In the genomic region with DNA sequence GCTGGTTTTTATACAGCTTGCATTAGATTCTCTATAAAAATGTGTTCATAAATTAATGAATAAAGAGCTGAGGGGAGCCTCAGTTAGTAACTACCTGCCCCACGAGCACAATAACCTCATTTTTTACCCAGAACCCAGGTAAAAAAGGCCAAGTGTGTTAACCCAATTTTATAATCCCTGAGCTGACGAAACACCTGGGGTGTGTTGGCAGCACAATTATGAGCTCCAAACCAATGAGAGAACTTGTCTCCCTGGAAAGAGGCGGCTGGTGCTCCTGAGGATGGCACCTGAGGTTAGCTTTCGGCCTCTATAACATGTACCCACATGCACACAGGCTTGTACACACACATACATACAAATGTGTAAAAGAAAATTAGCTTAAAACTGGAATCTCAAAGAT, we compare ENCODE assay signal across 12 mouse cellular contexts. TPM values are rescaled to one million over a fixed set of nuclear protein-coding genes. Genes with fewer than 3 reads are reported as not detected.
DNase-seq lines count a peak whose midpoint lies in the region; ATAC-seq and TF ChIP-seq lines count a peak whose summit lies in the region.
"Had no signal": no experiment of that assay in that cellular context is flagged by ENCODE, and none has a peak within 500 bp of the region (broad histone marks: within the 10 kb centered on the region; RNA-seq: fewer than 3 reads in every experiment).

No protein-coding gene starts in this region.

- H3K4me3 ChIP-seq in heart, embryonic 13.5 days: peak overlapping the region; percentile 33
- H3K4me3 ChIP-seq in heart, embryonic 10.5 days: no peak overlapping the region
- H3K4me3 ChIP-seq in liver, postnatal 0 days (ENCODE audit: low read depth, low read length): 0 out of 2 replicates have a peak overlapping the region, but pooled peaks have one; percentile 4
- no peak overlapping the region for H3K4me3 ChIP-seq in liver, embryonic 11.5 days (ENCODE audit: low read depth, low read length)
- peak overlapping the region; percentile 10; the same call in 1 of the 2 replicates for H3K4me3 ChIP-seq in small intestine, adult 2 months (ENCODE audit: low read depth, low read length)
- H3K4me3 ChIP-seq: limb, embryonic 10.5 days had no signal

- peak overlapping the region; percentile 2; the same call in 1 of the 2 replicates for H3K27ac ChIP-seq in heart, embryonic 13.5 days (replicated peaks)
- no peak overlapping the region for H3K27ac ChIP-seq in heart, embryonic 10.5 days
- H3K27ac ChIP-seq in liver, postnatal 0 days (ENCODE audit: low read depth): no peak overlapping the region
- H3K27ac ChIP-seq in liver, embryonic 11.5 days (ENCODE audit: low read depth, low read length): no peak overlapping the region
- H3K27ac ChIP-seq in small intestine, adult 2 months (ENCODE audit: insufficient read depth, low read depth, low read length): no peak overlapping the region
- H3K27ac ChIP-seq: limb, embryonic 10.5 days had no signal

- no peak for TF ChIP-seq EP300 in liver, postnatal 0 days (IDR thresholded peaks at IDR 0.05; ENCODE audit: low read depth)

- no peak for ATAC-seq in heart, embryonic 13.5 days (ENCODE audit: extremely low read depth, insufficient number of reproducible peaks, low FRiP score, low TSS enrichment)
- ATAC-seq in liver, postnatal 0 days: no peak
- ATAC-seq in liver, embryonic 11.5 days (replicated peaks; ENCODE audit: low FRiP score): no peak
- ATAC-seq: forebrain, embryonic 16.5 days; Patski had no signal

- H3K27me3 ChIP-seq in heart, embryonic 13.5 days (replicated peaks): no peaks in the 10 kb centered on the region
- H3K27me3 ChIP-seq in heart, embryonic 10.5 days (ENCODE audit: insufficient read depth, poor library complexity, severe bottlenecking): no peaks in the 10 kb centered on the region
- no peaks in the 10 kb centered on the region for H3K27me3 ChIP-seq in liver, postnatal 0 days (ENCODE audit: insufficient read depth, low read length)
- H3K27me3 ChIP-seq in liver, embryonic 11.5 days (replicated peaks; ENCODE audit: control insufficient read depth, insufficient read depth, low read length): no peaks in the 10 kb centered on the region
- H3K27me3 ChIP-seq in small intestine, adult 2 months (ENCODE audit: control insufficient read depth, insufficient read depth, low read length): no peaks in the 10 kb centered on the region
- H3K27me3 ChIP-seq: CH12.LX, Patski had no signal

- peaks cover 6% of the 10 kb centered on the region for H3K4me1 ChIP-seq in heart, embryonic 13.5 days
- no peaks in the 10 kb centered on the region for H3K4me1 ChIP-seq in heart, embryonic 10.5 days
- no peaks in the 10 kb centered on the region for H3K4me1 ChIP-seq in liver, postnatal 0 days (ENCODE audit: insufficient read depth)
- H3K4me1 ChIP-seq in liver, embryonic 11.5 days (replicated peaks; ENCODE audit: control insufficient read depth, insufficient read depth, low read length): 0 out of 2 replicates have a peak, but pooled peaks cover 2% of the 10 kb centered on the region
- no peaks in the 10 kb centered on the region for H3K4me1 ChIP-seq in small intestine, adult 2 months (ENCODE audit: control insufficient read depth, insufficient read depth, insufficient read length, low read length)
- H3K4me1 ChIP-seq: limb, embryonic 10.5 days had no signal

- WGBS in heart, embryonic 13.5 days: 92% methylated on average over 4 of the region's 4 CpGs
- 92% methylated on average over 4 of the region's 4 CpGs for WGBS in heart, embryonic 10.5 days
- 81% methylated on average over 4 of the region's 4 CpGs for WGBS in liver, postnatal 0 days (ENCODE audit: insufficient replicate concordance)
- 93% methylated on average over 4 of the region's 4 CpGs for WGBS in liver, embryonic 11.5 days
- 74% methylated on average over 4 of the region's 4 CpGs for WGBS in small intestine, adult 2 months

- no peak for DNase-seq in heart, embryonic 10.5 days (ENCODE audit: low spot score)
- DNase-seq in liver, postnatal 0 days: no peak
- no peak for DNase-seq in liver, embryonic 11.5 days (ENCODE audit: low spot score)
- DNase-seq in cerebellum, postnatal 36 days: peak; percentile 26 to 48
- no peak for DNase-seq in right cerebral cortex, postnatal 14 days
- DNase-seq: adrenal gland, adult 8-10 months had no signal

- H3K9me3 ChIP-seq in heart, embryonic 13.5 days: no peaks in the 10 kb centered on the region
- no peaks in the 10 kb centered on the region for H3K9me3 ChIP-seq in heart, embryonic 10.5 days
- H3K9me3 ChIP-seq in liver, postnatal 0 days (ENCODE audit: low read length): no peaks in the 10 kb centered on the region
- H3K9me3 ChIP-seq in liver, embryonic 11.5 days (ENCODE audit: control insufficient read depth, low read length): no peaks in the 10 kb centered on the region
- H3K9me3 ChIP-seq: limb, embryonic 10.5 days had no signal

- TF ChIP-seq CTCF in liver, postnatal 0 days (IDR thresholded peaks at IDR 0.05; ENCODE audit: low read depth): no peak
- no peak for TF ChIP-seq CTCF in small intestine, adult 2 months (IDR thresholded peaks at IDR 0.05; ENCODE audit: extremely low read depth, insufficient read length, insufficient replicate concordance, low read depth, low read length)

- peaks cover 19% of the 10 kb centered on the region for H3K36me3 ChIP-seq in heart, embryonic 13.5 days
- peaks cover 8% of the 10 kb centered on the region for H3K36me3 ChIP-seq in heart, embryonic 10.5 days
- H3K36me3 ChIP-seq in liver, postnatal 0 days (replicated peaks; ENCODE audit: insufficient read depth, low read length): no peaks in the 10 kb centered on the region
- no peaks in the 10 kb centered on the region for H3K36me3 ChIP-seq in liver, embryonic 11.5 days (ENCODE audit: control insufficient read depth, insufficient read depth, low read length)
- H3K36me3 ChIP-seq in small intestine, adult 2 months (ENCODE audit: control insufficient read depth, insufficient read depth, low read length): 0 out of 2 replicates have a peak, but pooled peaks cover 7% of the 10 kb centered on the region

- no peak for TF ChIP-seq POLR2A in small intestine, adult 2 months (IDR thresholded peaks at IDR 0.05; ENCODE audit: low read depth, low read length)

- H3K9ac ChIP-seq in heart, embryonic 13.5 days: no peak overlapping the region
- H3K9ac ChIP-seq in liver, postnatal 0 days (replicated peaks): no peak overlapping the region
- no peak overlapping the region for H3K9ac ChIP-seq in liver, embryonic 11.5 days (ENCODE audit: low read depth, low read length)

- H3K4me2 ChIP-seq in heart, embryonic 13.5 days: peak overlapping the region; percentile 54
- peak overlapping the region; percentile 14 for H3K4me2 ChIP-seq in liver, postnatal 0 days (ENCODE audit: low read depth, low read length)
- H3K4me2 ChIP-seq in liver, embryonic 11.5 days: no peak overlapping the region

RNA-seq across cellular contexts. Expression of a gene that starts 18.9 kb away (rescaled TPM):
- polyA plus RNA-seq in heart, embryonic 13.5 days (2015; fragmentation: Nextera tagmentation; extraction: Ambion mirVana): 0.41 and 0.68 TPM in 2 replicates
- 1.2 and 1.4 TPM in 2 replicates for polyA plus RNA-seq in heart, embryonic 10.5 days (2016; fragmentation: Nextera tagmentation; extraction: Ambion mirVana)
- polyA plus RNA-seq in liver, postnatal 0 days (2015; fragmentation: Nextera tagmentation; extraction: Ambion mirVana): 0.48 and 0.88 TPM in 2 replicates
- 0.59 and 0.78 TPM in 2 replicates for polyA plus RNA-seq in liver, embryonic 11.5 days (2014; fragmentation: Nextera tagmentation; extraction: Ambion mirVana)
- 0.61 and 1.1 TPM in 2 replicates for polyA plus RNA-seq in small intestine, adult 2 months (2012; rRNA removed)

RNA-seq across cellular contexts. Expression of a gene that starts 40.4 kb away (rescaled TPM):
- 45.6 and 56.7 TPM in 2 replicates for polyA plus RNA-seq in heart, embryonic 13.5 days (2015; fragmentation: Nextera tagmentation; extraction: Ambion mirVana)
- 50.3 and 61.2 TPM in 2 replicates for polyA plus RNA-seq in heart, embryonic 10.5 days (2016; fragmentation: Nextera tagmentation; extraction: Ambion mirVana)
- 26.3 and 31.8 TPM in 2 replicates for polyA plus RNA-seq in liver, postnatal 0 days (2015; fragmentation: Nextera tagmentation; extraction: Ambion mirVana)
- 51.6 and 51.9 TPM in 2 replicates for polyA plus RNA-seq in liver, embryonic 11.5 days (2014; fragmentation: Nextera tagmentation; extraction: Ambion mirVana)
- 0.19 and 0.71 TPM in 2 replicates for polyA plus RNA-seq in small intestine, adult 2 months (2012; rRNA removed)

Comparison
In these comparisons a context has a peak if more than half of its experiments do, and no peak if none do; other contexts are left out.
1. H3K4me3 ChIP-seq: peak in heart, embryonic 13.5 days (single experiment), liver, postnatal 0 days (single experiment) and small intestine, adult 2 months (single experiment); none in heart, embryonic 10.5 days (single experiment) and liver, embryonic 11.5 days (single experiment).
2. DNase-seq: peak in cerebellum, postnatal 36 days (2 of 2); none in heart, embryonic 10.5 days (single experiment), liver, postnatal 0 days (single experiment), liver, embryonic 11.5 days (single experiment) and right cerebral cortex, postnatal 14 days (single experiment).
3. RNA of a gene that starts 40.4 kb away (polyA plus RNA-seq): 50.3 to 61.2 TPM in heart, embryonic 10.5 days, 51.6 to 51.9 TPM in liver, embryonic 11.5 days, 45.6 to 56.7 TPM in heart, embryonic 13.5 days and 26.3 to 31.8 TPM in liver, postnatal 0 days; 0.19 to 0.71 TPM in small intestine, adult 2 months; every median in the first group is over 10 times any median in the second.